Mouse (Mus musculus) ES-E14 (cell line): ENCODE data around the gene Ube2n. TPM values are rescaled to one million over a fixed set of nuclear protein-coding genes. Genes with fewer than 3 reads are reported as not detected.
A peak's percentile ranks its signal among the peaks of the same experiment; 100 is the strongest.

Source experiments
- DNase-seq: peaks from one replicate; pipeline ENCODE4 v3.0.0-alpha.2; 2013; ENCODE audit warnings: low read depth, low spot score
- H3K27ac ChIP-seq: 2 replicates; pipeline ENCODE4 v1.5.1; 2012; ENCODE audit warnings: low read depth, mild to moderate bottlenecking, low read length, moderate library complexity, mixed read lengths; ENCODE audit not compliant: poor library complexity, insufficient read depth, severe bottlenecking
- H3K36me3 ChIP-seq: 2 replicates; pipeline ENCODE4 v1.6.1; 2012; ENCODE audit warnings: mild to moderate bottlenecking, low read length, moderate library complexity, mixed read lengths; ENCODE audit not compliant: control insufficient read depth, poor library complexity, insufficient read depth, severe bottlenecking
- H3K4me1 ChIP-seq, 2 experiments: fragments of 150-350 bp in 1 of 2; sonication (generic) in 1 of 2; 2 replicates each; pipeline ENCODE4 v1.6.1; 2012; ENCODE audit warnings: low read length in 2 of 2, mild to moderate bottlenecking in 1 of 2, mixed read lengths in 1 of 2; ENCODE audit not compliant: control insufficient read depth in 2 of 2, insufficient read depth in 2 of 2, poor library complexity in 1 of 2
- H3K4me3 ChIP-seq, 2 experiments: fragments of 150-350 bp in 1 of 2; sonication (generic) in 1 of 2; 2 replicates each; pipeline ENCODE4 v1.5.1; 2012; ENCODE audit warnings: low read length in 2 of 2, low read depth in 1 of 2, mild to moderate bottlenecking in 1 of 2, mixed read lengths in 1 of 2; ENCODE audit not compliant: insufficient read depth in 1 of 2, poor library complexity in 1 of 2, severe bottlenecking in 1 of 2
- H3K9ac ChIP-seq: 2 replicates; pipeline ENCODE4 v1.6.1; 2012; ENCODE audit warnings: low read depth, mild to moderate bottlenecking, low read length, mixed read lengths; ENCODE audit not compliant: poor library complexity, insufficient read depth, severe bottlenecking
- H3K9me3 ChIP-seq: fragments of 150-350 bp; sonication (generic); 2 replicates; pipeline ENCODE4 v1.6.1; 2012; ENCODE audit warnings: low read depth, mild to moderate bottlenecking, low read length; ENCODE audit not compliant: control insufficient read depth, insufficient read depth
- CHD2 ChIP-seq: IDR thresholded peaks from 2 replicates; pipeline ENCODE4 v1.6.1; 2014; ENCODE audit warnings: mild to moderate bottlenecking, low read depth, low read length, inconsistent platforms
- HCFC1 ChIP-seq: IDR thresholded peaks from 2 replicates; pipeline ENCODE4 v1.6.1; 2012; ENCODE audit warnings: low read length, inconsistent platforms, borderline replicate concordance; ENCODE audit not compliant: insufficient read depth
- MAFK ChIP-seq: IDR thresholded peaks from 2 replicates; pipeline ENCODE4 v1.6.1; 2014; ENCODE audit warnings: mild to moderate bottlenecking, low read depth, low read length, inconsistent platforms; ENCODE audit not compliant: insufficient read depth
- ZC3H11A ChIP-seq: IDR thresholded peaks from 2 replicates; pipeline ENCODE4 v1.6.1; 2012; ENCODE audit warnings: low read depth, mild to moderate bottlenecking, inconsistent platforms, low read length, borderline replicate concordance
- ZNF384 ChIP-seq: IDR thresholded peaks from 2 replicates; pipeline ENCODE4 v1.6.1; 2012; ENCODE audit warnings: low read depth, low read length, inconsistent platforms
- in situ Hi-C, 2 experiments: fragments of 600-800 bp; cut with MboI; formaldehyde crosslinking; loops; one replicate each; pipeline ENCODE4 v1.15.1; 2025; ENCODE audit warnings: low sequenced_read_pairs in 2 of 2, inconsistent platforms in 1 of 2; ENCODE audit not compliant: unreplicated experiment in 2 of 2
- total RNA-seq: library from RNA; depleted of rRNA; stranded (reverse); fragments of 300-350 nt; gene quantifications from 2 replicates; pipeline ENCODE4 v1.2.3, GENCODE M21; 2012

Gene Ube2n
- total RNA-seq, 1 experiment = 102 TPM

GRCm38 (mm10) chr10:95551752-95552151 is 36.8 kb downstream of the Ube2n start:
- in situ Hi-C loops = loop anchor here (10.0 to 25.0 kb wide), 3 partner anchors 303 to 343 kb away; no protein-coding TSS in a partner anchor
- TF ChIP-seq MAFK = no peak
- no peak for TF ChIP-seq HCFC1
- TF ChIP-seq ZNF384 = no peak
- no peak for TF ChIP-seq ZC3H11A
- no peak for TF ChIP-seq CHD2
- Histone ChIP-seq H3K4me3 (no peak overlapping the region), H3K27ac (no peak overlapping the region), H3K9ac (no peak overlapping the region), H3K9me3 (no peaks in the 10 kb centered on the region), H3K4me1 (peaks cover 0 to 9% of the 10 kb centered on the region in 2 experiments; a peak in 2 of 4 replicates), H3K36me3 (peaks cover 25% of the 10 kb centered on the region)
- no peak for DNase-seq

- in situ Hi-C loops = loop anchor here (10.0 to 25.0 kb wide), 3 partner anchors 302 to 342 kb away; no protein-coding TSS in a partner anchor
- DNase-seq = no peak
- no peaks in the 10 kb centered on the region for H3K9me3 ChIP-seq
- H3K36me3 ChIP-seq = peaks cover 23% of the 10 kb centered on the region
- TF ChIP-seq CHD2 (no peak), ZC3H11A (no peak), MAFK (no peak), HCFC1 (no peak), ZNF384 (no peak)
- no peak overlapping the region for H3K27ac ChIP-seq
- H3K4me3 ChIP-seq = no peak overlapping the region
- H3K9ac ChIP-seq = no peak overlapping the region
- H3K4me1 ChIP-seq = peaks cover 0 to 9% of the 10 kb centered on the region in 2 experiments; a peak in 2 of 4 replicates
Observed at GRCm38 (mm10) chr10:95552326-95552725, 37.4 kb downstream of the Ube2n start.

- Histone ChIP-seq H3K4me1 (peaks cover 0 to 23% of the 10 kb centered on the region in 2 experiments; a peak in 3 of 4 replicates), H3K9me3 (no peaks in the 10 kb centered on the region), H3K27ac (no peak overlapping the region), H3K9ac (no peak overlapping the region), H3K4me3 (no peak overlapping the region), H3K36me3 (peaks cover 13% of the 10 kb centered on the region; the same call in 1 of the 2 replicates)
- TF ChIP-seq HCFC1 = no peak
- no peak for TF ChIP-seq ZC3H11A
- TF ChIP-seq ZNF384 = no peak
- no peak for TF ChIP-seq MAFK
- TF ChIP-seq CHD2 = no peak
- in situ Hi-C loops = loop anchor here (10.0 to 25.0 kb wide), 3 partner anchors 299 to 339 kb away; no protein-coding TSS in a partner anchor
- no peak for DNase-seq
Observed at GRCm38 (mm10) chr10:95555866-95556265, 40.9 kb downstream of the Ube2n start.

GRCm38 (mm10) chr10:95557337-95557828 is 42.4 kb downstream of the Ube2n start:
- Histone ChIP-seq H3K9me3 (no peaks in the 10 kb centered on the region), H3K9ac (no peak overlapping the region), H3K36me3 (peaks cover 9% of the 10 kb centered on the region), H3K27ac (no peak overlapping the region), H3K4me3 (peak overlapping the region in 1 of 2 experiments; percentile 14; a peak in 1 of 4 replicates), H3K4me1 (peaks cover 3 to 21% of the 10 kb centered on the region in 2 experiments)
- TF ChIP-seq CHD2 (no peak), ZNF384 (no peak), MAFK (no peak), ZC3H11A (peak; percentile 51; the same call in 1 of the 2 replicates), HCFC1 (no peak)
- no peak for DNase-seq
- in situ Hi-C loops = loop anchor here (10.0 to 25.0 kb wide), 3 partner anchors 297 to 337 kb away; no protein-coding TSS in a partner anchor
